Mouse (Mus musculus): Measurements from ENCODE around the gene Cntn2.

DNA sequence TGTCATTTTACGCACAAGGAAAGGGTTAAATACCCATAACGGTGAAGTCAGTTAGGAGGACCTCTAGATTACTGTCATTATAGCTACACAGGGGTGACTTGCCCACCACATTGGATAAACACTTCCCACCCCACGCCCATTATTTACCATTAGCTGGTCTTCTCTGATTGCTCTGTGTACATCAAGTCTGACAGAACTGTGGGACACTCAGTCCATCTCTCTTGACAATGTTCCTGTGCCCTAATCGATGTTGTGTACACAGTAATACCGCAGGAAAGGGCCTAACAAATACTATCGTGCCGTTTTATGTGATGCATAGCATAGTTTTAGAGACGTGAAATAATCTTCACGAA is 66.5 kb downstream of the Cntn2 start:
- TF ChIP-seq POLR2A (IDR thresholded peaks at IDR 0.05; ENCODE audit: borderline replicate concordance, control insufficient read depth, low read depth, low read length) (no peak), CTCF (IDR thresholded peaks at IDR 0.05; ENCODE audit: control insufficient read depth, insufficient read depth, low read length) (no peak)

Data from bone marrow, adult 2 months (tissue).